Mouse (Mus musculus) forebrain, embryonic 13.5 days (tissue): ENCODE measurements around the gene Lrrc4c. TPM values are rescaled to one million over a fixed set of nuclear protein-coding genes. Genes with fewer than 3 reads are reported as not detected.
A peak's percentile ranks its signal among the peaks of the same experiment; 100 is the strongest.

Source experiments
- ATAC-seq: fragments of 200-750 bp; cut with Nextera tagmentation; 2 replicates; pipeline ENCODE4 v1.8.0; 2017
- H3K27ac ChIP-seq: fragments of 300-500 bp; sonication (generic); 2 replicates; pipeline ENCODE4 v1.5.1; 2015; ENCODE audit warnings: inconsistent platforms, mild to moderate bottlenecking, moderate library complexity
- H3K27me3 ChIP-seq: fragments of 300-500 bp; sonication (generic); 2 replicates; pipeline ENCODE4 v1.6.1; 2015; ENCODE audit warnings: mild to moderate bottlenecking, inconsistent platforms
- H3K36me3 ChIP-seq: fragments of 300-500 bp; sonication (generic); 2 replicates; pipeline ENCODE4 v1.6.1; 2015; ENCODE audit warnings: mild to moderate bottlenecking, inconsistent platforms; ENCODE audit not compliant: poor library complexity, severe bottlenecking
- H3K4me1 ChIP-seq: fragments of 300-500 bp; sonication (generic); 2 replicates; pipeline ENCODE4 v1.6.1; 2015; ENCODE audit warnings: inconsistent platforms
- H3K4me2 ChIP-seq: fragments of 300-500 bp; sonication (generic); 2 replicates; pipeline ENCODE4 v1.6.1; 2015; ENCODE audit warnings: inconsistent platforms, mild to moderate bottlenecking, moderate library complexity
- H3K4me3 ChIP-seq: fragments of 300-500 bp; sonication (generic); 2 replicates; pipeline ENCODE4 v1.5.1; 2015; ENCODE audit warnings: mild to moderate bottlenecking, inconsistent platforms
- H3K9ac ChIP-seq: fragments of 300-500 bp; sonication (generic); 2 replicates; pipeline ENCODE4 v1.6.1; 2015; ENCODE audit warnings: mild to moderate bottlenecking, inconsistent platforms
- H3K9me3 ChIP-seq: fragments of 300-500 bp; sonication (generic); replicated peaks from 2 replicates; pipeline ENCODE4 v1.6.1; 2016; ENCODE audit warnings: inconsistent platforms
- WGBS: fragments of 180-500 bp; shearing (Covaris S2); methylation state at CpG from one replicate; pipeline ENCODE4 v1.1.7; 2015; 5-methylcytosine and 5-hydroxymethylcytosine counted together
- polyA plus RNA-seq: library from polyadenylated mRNA; unstranded; fragments of >200 nt; fragmentation: Nextera tagmentation; extraction: Ambion mirVana; gene quantifications from 2 replicates; pipeline ENCODE4 v1.2.1, GENCODE M21; 2015

Lrrc4c gene
- polyA plus RNA-seq, 1 experiment from 2014 or later = 11.2 TPM

- H3K4me3 ChIP-seq = no peak overlapping the region
- no peak overlapping the region for H3K9ac ChIP-seq
- no peaks in the 10 kb centered on the region for H3K9me3 ChIP-seq
- no peaks in the 10 kb centered on the region for H3K36me3 ChIP-seq
- H3K27me3 ChIP-seq = no peaks in the 10 kb centered on the region
- H3K27ac ChIP-seq = no peak overlapping the region
- WGBS = 74% methylated on average over 2 of the region's 2 CpGs
- peaks cover 9% of the 10 kb centered on the region for H3K4me1 ChIP-seq
- peak; percentile 62; the same call in 1 of the 2 replicates for ATAC-seq
- H3K4me2 ChIP-seq = no peak overlapping the region
Measured at GRCm38 (mm10) chr2:97525107-97525506, 1207.1 kb downstream of the Lrrc4c start.

- ATAC-seq = no peak
- WGBS = 86% methylated on average over 4 of the region's 4 CpGs
- H3K9me3 ChIP-seq = no peaks in the 10 kb centered on the region
- H3K27ac ChIP-seq = no peak overlapping the region
- no peak overlapping the region for H3K4me2 ChIP-seq
- no peak overlapping the region for H3K4me3 ChIP-seq
- no peak overlapping the region for H3K9ac ChIP-seq
- H3K36me3 ChIP-seq = no peaks in the 10 kb centered on the region
- no peaks in the 10 kb centered on the region for H3K27me3 ChIP-seq
- H3K4me1 ChIP-seq = 0 out of 2 replicates have a peak, but pooled peaks cover 5% of the 10 kb centered on the region
Measured at GRCm38 (mm10) chr2:97530622-97531021, 1212.7 kb downstream of the Lrrc4c start.

GRCm38 (mm10) chr2:97543691-97544672 is 1226.0 kb downstream of the Lrrc4c start:
- Histone ChIP-seq H3K9me3 (no peaks in the 10 kb centered on the region), H3K4me2 (peak overlapping the region; percentile 18; the same call in 1 of the 2 replicates), H3K9ac (no peak overlapping the region), H3K27me3 (no peaks in the 10 kb centered on the region), H3K4me1 (peaks cover 20% of the 10 kb centered on the region), H3K4me3 (no peak overlapping the region), H3K27ac (peak overlapping the region; percentile 71), H3K36me3 (no peaks in the 10 kb centered on the region)
- ATAC-seq = peak; percentile 97
- WGBS = 12% methylated on average over 10 of the region's 10 CpGs

GRCm38 (mm10) chr2:97544673-97545071 is 1226.7 kb downstream of the Lrrc4c start:
- no peak overlapping the region for H3K4me3 ChIP-seq

GRCm38 (mm10) chr2:97545946-97546345 is 1228.0 kb downstream of the Lrrc4c start:
- WGBS = 87% methylated on average over 1 of the region's 1 CpGs
- Histone ChIP-seq H3K36me3 (no peaks in the 10 kb centered on the region), H3K9me3 (no peaks in the 10 kb centered on the region), H3K4me2 (no peak overlapping the region), H3K9ac (no peak overlapping the region), H3K27me3 (no peaks in the 10 kb centered on the region), H3K27ac (no peak overlapping the region), H3K4me1 (peaks cover 20% of the 10 kb centered on the region), H3K4me3 (no peak overlapping the region)
- no peak for ATAC-seq

More at GRCm38 (mm10) chr2:97544673-97545071, 1226.7 kb downstream of the Lrrc4c start:
- Histone ChIP-seq H3K9ac (no peak overlapping the region), H3K4me1 (peaks cover 20% of the 10 kb centered on the region), H3K27ac (0 out of 2 replicates have a peak overlapping the region, but pooled peaks have one; percentile 27), H3K4me2 (no peak overlapping the region), H3K9me3 (no peaks in the 10 kb centered on the region), H3K36me3 (no peaks in the 10 kb centered on the region), H3K27me3 (no peaks in the 10 kb centered on the region)
- ATAC-seq = no peak

- Histone ChIP-seq H3K36me3 (no peaks in the 10 kb centered on the region), H3K27me3 (no peaks in the 10 kb centered on the region), H3K9ac (no peak overlapping the region), H3K27ac (0 out of 2 replicates have a peak overlapping the region, but pooled peaks have one; percentile 31), H3K9me3 (no peaks in the 10 kb centered on the region), H3K4me3 (no peak overlapping the region), H3K4me2 (no peak overlapping the region), H3K4me1 (peaks cover 12% of the 10 kb centered on the region)
- ATAC-seq = no peak
- WGBS = 47% methylated on average over 2 of the region's 2 CpGs
Measured at GRCm38 (mm10) chr2:97564509-97564908, 1246.5 kb downstream of the Lrrc4c start.

GRCm38 (mm10) chr2:97568954-97569353 is 1251.0 kb downstream of the Lrrc4c start:
- H3K4me3 ChIP-seq = no peak overlapping the region
- no peaks in the 10 kb centered on the region for H3K36me3 ChIP-seq
- no peak overlapping the region for H3K9ac ChIP-seq
- H3K4me1 ChIP-seq = peaks cover 12% of the 10 kb centered on the region
- no peaks in the 10 kb centered on the region for H3K27me3 ChIP-seq
- H3K9me3 ChIP-seq = no peaks in the 10 kb centered on the region
- ATAC-seq = no peak
- no peak overlapping the region for H3K27ac ChIP-seq
- H3K4me2 ChIP-seq = no peak overlapping the region
- 83% methylated on average over 2 of the region's 2 CpGs for WGBS

- Histone ChIP-seq H3K9me3 (no peaks in the 10 kb centered on the region), H3K4me3 (no peak overlapping the region), H3K27ac (no peak overlapping the region), H3K9ac (no peak overlapping the region), H3K36me3 (no peaks in the 10 kb centered on the region), H3K4me2 (no peak overlapping the region), H3K27me3 (no peaks in the 10 kb centered on the region), H3K4me1 (no peaks in the 10 kb centered on the region)
- ATAC-seq = no peak
Measured at GRCm38 (mm10) chr2:97574921-97575320, 1257.0 kb downstream of the Lrrc4c start.

GRCm38 (mm10) chr2:97581132-97581531 is 1263.2 kb downstream of the Lrrc4c start:
- ATAC-seq = no peak
- no peaks in the 10 kb centered on the region for H3K9me3 ChIP-seq
- H3K4me1 ChIP-seq = no peaks in the 10 kb centered on the region
- no peak overlapping the region for H3K9ac ChIP-seq
- H3K27ac ChIP-seq = no peak overlapping the region
- no peak overlapping the region for H3K4me2 ChIP-seq
- H3K27me3 ChIP-seq = no peaks in the 10 kb centered on the region
- WGBS = 40% methylated on average over 2 of the region's 2 CpGs
- H3K4me3 ChIP-seq = no peak overlapping the region
- no peaks in the 10 kb centered on the region for H3K36me3 ChIP-seq

- no peak overlapping the region for H3K27ac ChIP-seq
- H3K4me1 ChIP-seq = no peaks in the 10 kb centered on the region
- H3K4me2 ChIP-seq = no peak overlapping the region
- WGBS = 85% methylated on average over 3 of the region's 3 CpGs
- H3K36me3 ChIP-seq = no peaks in the 10 kb centered on the region
- no peak for ATAC-seq
- H3K9me3 ChIP-seq = no peaks in the 10 kb centered on the region
- H3K4me3 ChIP-seq = no peak overlapping the region
- no peak overlapping the region for H3K9ac ChIP-seq
- H3K27me3 ChIP-seq = no peaks in the 10 kb centered on the region
Measured at GRCm38 (mm10) chr2:97586322-97586721, 1268.4 kb downstream of the Lrrc4c start.

- ATAC-seq = no peak
- Histone ChIP-seq H3K36me3 (no peaks in the 10 kb centered on the region), H3K4me2 (no peak overlapping the region), H3K9me3 (no peaks in the 10 kb centered on the region), H3K4me3 (no peak overlapping the region), H3K27ac (no peak overlapping the region), H3K4me1 (no peaks in the 10 kb centered on the region), H3K9ac (no peak overlapping the region), H3K27me3 (no peaks in the 10 kb centered on the region)
- WGBS = 86% methylated on average over 3 of the region's 3 CpGs
Measured at GRCm38 (mm10) chr2:97590563-97590962, 1272.6 kb downstream of the Lrrc4c start.

- no peaks in the 10 kb centered on the region for H3K36me3 ChIP-seq
- H3K4me2 ChIP-seq = no peak overlapping the region
- H3K27me3 ChIP-seq = no peaks in the 10 kb centered on the region
- no peaks in the 10 kb centered on the region for H3K9me3 ChIP-seq
- WGBS = 42% methylated on average over 3 of the region's 3 CpGs
- no peak overlapping the region for H3K4me3 ChIP-seq
- no peak overlapping the region for H3K27ac ChIP-seq
- H3K9ac ChIP-seq = no peak overlapping the region
- ATAC-seq = no peak
- peaks cover 11% of the 10 kb centered on the region for H3K4me1 ChIP-seq
Measured at GRCm38 (mm10) chr2:97604182-97604581, 1286.2 kb downstream of the Lrrc4c start.
